ENCODE assay signal across 21 mouse cellular contexts in genomic region chr17:47196992-47197391, GRCm38 (mm10).
DNase-seq lines count a peak whose midpoint lies in the region; ATAC-seq and TF ChIP-seq lines count a peak whose summit lies in the region.
"Had no signal": no experiment of that assay in that cellular context is flagged by ENCODE, and none has a peak within 500 bp of the region (broad histone marks: within the 10 kb centered on the region; RNA-seq: fewer than 3 reads in every experiment).

No protein-coding gene starts in this region.

- no peak for DNase-seq in heart, postnatal 25 days (ENCODE audit: low spot score)
- DNase-seq in lung, postnatal 0 days (ENCODE audit: low spot score), result no peak
- no peak for DNase-seq in lung, postnatal 36 days
- no peak for DNase-seq in ES-E14 (ENCODE audit: low read depth, low spot score)
- DNase-seq in spleen, postnatal 4 days (ENCODE audit: low spot score in 2 of 2), result no peak
- DNase-seq: adrenal gland, postnatal 10 days; cerebellum, adult 9-10 months; forebrain, postnatal 0 days; heart, postnatal 10 days; kidney, adult 18-20 months; layer of hippocampus, postnatal 36 days; left cerebral cortex, postnatal 4 days; lung, adult 18-20 months; thymus, adult 2 months had no signal

- no peaks in the 10 kb centered on the region for H3K27me3 ChIP-seq in heart, embryonic 13.5 days (replicated peaks)
- no peaks in the 10 kb centered on the region for H3K27me3 ChIP-seq in lung, postnatal 0 days (replicated peaks; ENCODE audit: insufficient read depth, low read length)
- H3K27me3 ChIP-seq: embryonic facial prominence, embryonic 13.5 days; neural tube, embryonic 13.5 days had no signal

- no peak overlapping the region for H3K4me2 ChIP-seq in heart, embryonic 13.5 days
- no peak overlapping the region for H3K4me2 ChIP-seq in lung, postnatal 0 days (replicated peaks; ENCODE audit: low read depth, low read length)
- H3K4me2 ChIP-seq: embryonic facial prominence, embryonic 13.5 days; liver, embryonic 11.5 days; neural tube, embryonic 13.5 days had no signal

- ATAC-seq in heart, embryonic 13.5 days (ENCODE audit: extremely low read depth, insufficient number of reproducible peaks, low FRiP score, low TSS enrichment), result no peak
- ATAC-seq in lung, postnatal 0 days, result 0 out of 2 replicates have a peak, but pooled peaks have one; percentile 23
- ATAC-seq: activated CD4-positive, CD25-positive, alpha-beta regulatory T cell, adult 4 months; forebrain, postnatal 0 days had no signal

- no peak for TF ChIP-seq EP300 in lung, postnatal 0 days (IDR thresholded peaks at IDR 0.05)

- peak overlapping the region; percentile 54; the same call in 1 of the 2 replicates for H3K9ac ChIP-seq in heart, embryonic 13.5 days
- H3K9ac ChIP-seq in lung, postnatal 0 days (replicated peaks; ENCODE audit: low read depth), result no peak overlapping the region
- H3K9ac ChIP-seq in ES-E14 (ENCODE audit: insufficient read depth, low read depth, low read length, poor library complexity, severe bottlenecking), result peak overlapping the region; percentile 50; the same call in 1 of the 2 replicates
- H3K9ac ChIP-seq: embryonic facial prominence, embryonic 13.5 days; forebrain, postnatal 0 days; neural tube, embryonic 13.5 days had no signal

- intact Hi-C loops in heart, postnatal 25 days (cut with DNase I), result no loop called here

- H3K4me1 ChIP-seq in heart, embryonic 13.5 days, result peaks cover 46% of the 10 kb centered on the region
- H3K4me1 ChIP-seq in lung, postnatal 0 days (ENCODE audit: insufficient read depth, low read depth, low read length), result peaks cover 6% of the 10 kb centered on the region; the same call in 1 of the 2 replicates
- H3K4me1 ChIP-seq in ES-E14 (ENCODE audit: control insufficient read depth in 2 of 2, insufficient read depth in 2 of 2, low read length in 2 of 2, poor library complexity in 1 of 2), result peaks cover 5 to 32% of the 10 kb centered on the region in 2 experiments
- peaks cover 32% of the 10 kb centered on the region for H3K4me1 ChIP-seq in olfactory bulb, adult 2 months (ENCODE audit: control insufficient read depth, insufficient read depth, low read length)

- WGBS in heart, embryonic 13.5 days, result 48% methylated on average over 6 of the region's 6 CpGs
- WGBS in lung, postnatal 0 days, result 58% methylated on average over 6 of the region's 6 CpGs
- WGBS in olfactory bulb, adult 2 months, result 49% methylated on average over 6 of the region's 6 CpGs

- no peak for TF ChIP-seq CTCF in lung, postnatal 0 days (IDR thresholded peaks at IDR 0.05)
- no peak for TF ChIP-seq CTCF in olfactory bulb, adult 2 months (IDR thresholded peaks at IDR 0.05; ENCODE audit: insufficient read depth, low read depth, low read length)

- no peaks in the 10 kb centered on the region for H3K9me3 ChIP-seq in heart, embryonic 13.5 days
- H3K9me3 ChIP-seq in lung, postnatal 0 days (ENCODE audit: low read length), result no peaks in the 10 kb centered on the region
- no peaks in the 10 kb centered on the region for H3K9me3 ChIP-seq in ES-E14 (ENCODE audit: control insufficient read depth, insufficient read depth, low read depth, low read length)
- H3K9me3 ChIP-seq: neural tube, embryonic 13.5 days had no signal

- no peak overlapping the region for H3K4me3 ChIP-seq in heart, embryonic 13.5 days
- no peak overlapping the region for H3K4me3 ChIP-seq in lung, postnatal 0 days (ENCODE audit: low read depth, low read length)
- peak overlapping the region in 1 of 2 experiments; percentile 29; a peak in 2 of 4 replicates for H3K4me3 ChIP-seq in ES-E14 (ENCODE audit: insufficient read depth in 1 of 2, low read depth in 1 of 2, low read length in 2 of 2, poor library complexity in 1 of 2, severe bottlenecking in 1 of 2)
- no peak overlapping the region for H3K4me3 ChIP-seq in olfactory bulb, adult 2 months (ENCODE audit: insufficient read depth, low read depth, low read length)
- H3K4me3 ChIP-seq: embryonic facial prominence, embryonic 13.5 days; neural tube, embryonic 13.5 days had no signal

- peaks cover 30% of the 10 kb centered on the region for H3K36me3 ChIP-seq in heart, embryonic 13.5 days
- H3K36me3 ChIP-seq in lung, postnatal 0 days (ENCODE audit: insufficient read depth, low read length), result no peaks in the 10 kb centered on the region
- H3K36me3 ChIP-seq in ES-E14 (ENCODE audit: control insufficient read depth, insufficient read depth, low read length, poor library complexity, severe bottlenecking), result peaks cover 8% of the 10 kb centered on the region; the same call in 1 of the 2 replicates

- in situ Hi-C loops in ES-E14 (cut with MboI; ENCODE audit: low sequenced_read_pairs in 2 of 2, unreplicated experiment in 2 of 2), result no loop called here

- TF ChIP-seq POLR2A in olfactory bulb, adult 2 months (IDR thresholded peaks at IDR 0.05; ENCODE audit: insufficient read depth, low read depth, low read length), result no peak

- peak overlapping the region; percentile 58 for H3K27ac ChIP-seq in heart, embryonic 13.5 days (replicated peaks)
- no peak overlapping the region for H3K27ac ChIP-seq in lung, postnatal 0 days (ENCODE audit: low read length)
- H3K27ac ChIP-seq in ES-E14 (ENCODE audit: insufficient read depth, low read depth, low read length, poor library complexity, severe bottlenecking), result peak overlapping the region; percentile 46; the same call in 1 of the 2 replicates
- H3K27ac ChIP-seq in olfactory bulb, adult 2 months (ENCODE audit: insufficient read depth, low read depth, low read length), result peak overlapping the region; percentile 50; the same call in 1 of the 2 replicates
- H3K27ac ChIP-seq: embryonic facial prominence, embryonic 13.5 days; kidney, postnatal 0 days; neural tube, embryonic 13.5 days had no signal

TF ChIP-seq in ES-E14, 5 proteins besides CTCF, POLR2A, EP300 and RAD21:
- TF ChIP-seq ZNF384 (IDR thresholded peaks at IDR 0.05; ENCODE audit: low read depth, low read length), result no peak
- no peak for TF ChIP-seq CHD2 (IDR thresholded peaks at IDR 0.05; ENCODE audit: low read depth, low read length)
- TF ChIP-seq HCFC1 (IDR thresholded peaks at IDR 0.05; ENCODE audit: borderline replicate concordance, insufficient read depth, low read length), result no peak
- no peak for TF ChIP-seq ZC3H11A (IDR thresholded peaks at IDR 0.05; ENCODE audit: borderline replicate concordance, low read depth, low read length)
- TF ChIP-seq MAFK (IDR thresholded peaks at IDR 0.05; ENCODE audit: insufficient read depth, low read depth, low read length), result no peak
